Mouse (Mus musculus) heart, embryonic 12.5 days (tissue): ENCODE measurements around the gene Med16. TPM values are rescaled to one million over a fixed set of nuclear protein-coding genes. Genes with fewer than 3 reads are reported as not detected.

Source experiments
- ATAC-seq: fragments of 200-750 bp; cut with Nextera tagmentation; 2 replicates; pipeline ENCODE4 v1.8.0; 2017; ENCODE audit warnings: moderate TSS enrichment, moderate library complexity; ENCODE audit not compliant: insufficient number of reproducible peaks, low FRiP score
- H3K27ac ChIP-seq: fragments of 300-500 bp; sonication (generic); 2 replicates; pipeline ENCODE4 v1.5.1; 2016; ENCODE audit warnings: mild to moderate bottlenecking, moderate library complexity; ENCODE audit not compliant: poor library complexity, severe bottlenecking
- H3K27me3 ChIP-seq: fragments of 300-500 bp; sonication (generic); replicated peaks from 2 replicates; pipeline ENCODE4 v1.6.1; 2016; ENCODE audit warnings: mild to moderate bottlenecking, moderate library complexity
- H3K36me3 ChIP-seq: fragments of 300-500 bp; sonication (generic); 2 replicates; pipeline ENCODE4 v1.6.1; 2016; ENCODE audit warnings: mild to moderate bottlenecking, moderate library complexity
- H3K4me1 ChIP-seq: fragments of 300-500 bp; sonication (generic); replicated peaks from 2 replicates; pipeline ENCODE4 v1.6.1; 2016; ENCODE audit warnings: mild to moderate bottlenecking
- H3K4me2 ChIP-seq: fragments of 300-500 bp; sonication (generic); 2 replicates; pipeline ENCODE4 v1.6.1; 2016; ENCODE audit warnings: mild to moderate bottlenecking, moderate library complexity
- H3K4me3 ChIP-seq: fragments of 300-500 bp; sonication (generic); 2 replicates; pipeline ENCODE4 v1.5.1; 2016; ENCODE audit warnings: mild to moderate bottlenecking
- H3K9ac ChIP-seq: fragments of 300-500 bp; sonication (generic); 2 replicates; pipeline ENCODE4 v1.6.1; 2016; ENCODE audit warnings: mild to moderate bottlenecking, moderate library complexity
- H3K9me3 ChIP-seq: fragments of 300-500 bp; sonication (generic); replicated peaks from 2 replicates; pipeline ENCODE4 v1.6.1; 2016; ENCODE audit warnings: mild to moderate bottlenecking, moderate library complexity
- WGBS: fragments of 180-500 bp; shearing (Covaris S2); methylation state at CpG from one replicate; pipeline ENCODE4 v1.1.7; 2016; 5-methylcytosine and 5-hydroxymethylcytosine counted together
- polyA plus RNA-seq: library from polyadenylated mRNA; unstranded; fragments of >200 nt; fragmentation: Nextera tagmentation; extraction: Ambion mirVana; gene quantifications from 2 replicates; pipeline ENCODE4 v1.2.1, GENCODE M21; 2016

The Med16 gene
- polyA plus RNA-seq, 1 experiment from 2014 or later: 48.3 TPM

- WGBS: 11% methylated on average over 29 of the region's 29 CpGs
- Histone ChIP-seq H3K27ac (0 out of 2 replicates have a peak overlapping the region, but pooled peaks have one; percentile 98), H3K9ac (peak overlapping the region; percentile 96; the same call in 1 of the 2 replicates), H3K27me3 (peaks cover 37% of the 10 kb centered on the region), H3K4me2 (peak overlapping the region; percentile 80), H3K9me3 (no peaks in the 10 kb centered on the region), H3K36me3 (0 out of 2 replicates have a peak, but pooled peaks cover under 1% of the 10 kb centered on the region), H3K4me1 (peaks cover 44% of the 10 kb centered on the region), H3K4me3 (peak overlapping the region; percentile 94; the same call in 1 of the 2 replicates)
- ATAC-seq: no peak
Observed at GRCm38 (mm10) chr10:79924998-79925784, 16.5 kb upstream of the Med16 start.

GRCm38 (mm10) chr10:79921572-79921971 is 12.8 kb upstream of the Med16 start:
- Histone ChIP-seq H3K27ac (no peak overlapping the region), H3K4me3 (peak overlapping the region; percentile 29), H3K4me2 (peak overlapping the region; percentile 65), H3K9ac (peak overlapping the region; percentile 43), H3K9me3 (no peaks in the 10 kb centered on the region), H3K36me3 (no peaks in the 10 kb centered on the region), H3K4me1 (peaks cover 47% of the 10 kb centered on the region), H3K27me3 (peaks cover 67% of the 10 kb centered on the region)
- 3% methylated on average over 34 of the region's 34 CpGs for WGBS
- ATAC-seq: no peak

GRCm38 (mm10) chr10:79920958-79921535 is 12.3 kb upstream of the Med16 start, which contains the start of gene R3hdm4:
R3hdm4 (minus strand) TSS chr10:79921208.
- Histone ChIP-seq H3K4me2 (peak within 1 kb of the TSS; percentile 65), H3K9me3 (no peaks in the 10 kb centered on the region), H3K4me1 (peaks cover 45% of the 10 kb centered on the region), H3K27me3 (peaks cover 67% of the 10 kb centered on the region), H3K36me3 (no peaks in the 10 kb centered on the region), H3K9ac (peak within 1 kb of the TSS; percentile 43), H3K4me3 (peak within 1 kb of the TSS; percentile 29), H3K27ac (no peak within 1 kb of the TSS)
- 7% methylated on average over 41 of the region's 41 CpGs for WGBS
- ATAC-seq: no peak

GRCm38 (mm10) chr10:79920056-79920890 is 11.6 kb upstream of the Med16 start:
- no peak overlapping the region for H3K27ac ChIP-seq
- peak overlapping the region; percentile 29; the same call in 1 of the 2 replicates for H3K4me3 ChIP-seq
- no peaks in the 10 kb centered on the region for H3K36me3 ChIP-seq
- no peak for ATAC-seq
- H3K4me2 ChIP-seq: peak overlapping the region; percentile 65
- H3K9me3 ChIP-seq: no peaks in the 10 kb centered on the region
- H3K27me3 ChIP-seq: peaks cover 67% of the 10 kb centered on the region
- WGBS: 23% methylated on average over 26 of the region's 26 CpGs
- H3K4me1 ChIP-seq: peaks cover 46% of the 10 kb centered on the region
- no peak overlapping the region for H3K9ac ChIP-seq

- Histone ChIP-seq H3K4me1 (peaks cover 55% of the 10 kb centered on the region), H3K4me2 (peak overlapping the region; percentile 60), H3K36me3 (no peaks in the 10 kb centered on the region), H3K4me3 (peak overlapping the region; percentile 18), H3K9me3 (no peaks in the 10 kb centered on the region), H3K27ac (no peak overlapping the region), H3K9ac (peak overlapping the region; percentile 30; the same call in 1 of the 2 replicates), H3K27me3 (peaks cover 67% of the 10 kb centered on the region)
- WGBS: 3% methylated on average over 21 of the region's 21 CpGs
- no peak for ATAC-seq
Observed at GRCm38 (mm10) chr10:79919251-79919849, 10.6 kb upstream of the Med16 start.

GRCm38 (mm10) chr10:79918231-79919078 is 9.7 kb upstream of the Med16 start:
- Histone ChIP-seq H3K4me1 (peaks cover 61% of the 10 kb centered on the region), H3K9me3 (no peaks in the 10 kb centered on the region), H3K27me3 (peaks cover 63% of the 10 kb centered on the region), H3K27ac (no peak overlapping the region), H3K4me2 (peak overlapping the region; percentile 60), H3K9ac (0 out of 2 replicates have a peak overlapping the region, but pooled peaks have one; percentile 17), H3K36me3 (no peaks in the 10 kb centered on the region), H3K4me3 (peak overlapping the region; percentile 35)
- WGBS: 9% methylated on average over 35 of the region's 35 CpGs
- no peak for ATAC-seq

GRCm38 (mm10) chr10:79917532-79918100 is 8.9 kb upstream of the Med16 start:
- no peak for ATAC-seq
- peaks cover 61% of the 10 kb centered on the region for H3K4me1 ChIP-seq
- peaks cover 6% of the 10 kb centered on the region; the same call in 1 of the 2 replicates for H3K36me3 ChIP-seq
- H3K9ac ChIP-seq: no peak overlapping the region
- peak overlapping the region; percentile 82; the same call in 1 of the 2 replicates for H3K4me3 ChIP-seq
- peak overlapping the region; percentile 97 for H3K4me2 ChIP-seq
- WGBS: 64% methylated on average over 5 of the region's 5 CpGs
- peaks cover 54% of the 10 kb centered on the region for H3K27me3 ChIP-seq
- H3K27ac ChIP-seq: no peak overlapping the region
- H3K9me3 ChIP-seq: no peaks in the 10 kb centered on the region

GRCm38 (mm10) chr10:79916808-79917531 is 8.2 kb upstream of the Med16 start, which contains the start of gene Kiss1r:
Kiss1r (plus strand) TSS chr10:79916971.
- peak within 1 kb of the TSS; percentile 98 for H3K9ac ChIP-seq
- H3K4me2 ChIP-seq: peak within 1 kb of the TSS; percentile 97
- H3K27me3 ChIP-seq: peaks cover 48% of the 10 kb centered on the region
- 2% methylated on average over 42 of the region's 42 CpGs for WGBS
- ATAC-seq: peak; percentile 85
- peak within 1 kb of the TSS; percentile 82 for H3K4me3 ChIP-seq
- peak within 1 kb of the TSS; percentile 65 for H3K27ac ChIP-seq
- peaks cover 61% of the 10 kb centered on the region for H3K4me1 ChIP-seq
- no peaks in the 10 kb centered on the region for H3K9me3 ChIP-seq
- peaks cover 12% of the 10 kb centered on the region for H3K36me3 ChIP-seq

- Histone ChIP-seq H3K9me3 (no peaks in the 10 kb centered on the region), H3K4me1 (peaks cover 52% of the 10 kb centered on the region), H3K27me3 (peaks cover 39% of the 10 kb centered on the region), H3K9ac (peak overlapping the region; percentile 98), H3K27ac (peak overlapping the region; percentile 65; the same call in 1 of the 2 replicates), H3K4me3 (peak overlapping the region; percentile 82), H3K4me2 (peak overlapping the region; percentile 97), H3K36me3 (peaks cover 21% of the 10 kb centered on the region)
- no peak for ATAC-seq
- WGBS: 9% methylated on average over 8 of the region's 8 CpGs
Observed at GRCm38 (mm10) chr10:79916081-79916480, 7.4 kb upstream of the Med16 start.
